In the genomic region with DNA sequence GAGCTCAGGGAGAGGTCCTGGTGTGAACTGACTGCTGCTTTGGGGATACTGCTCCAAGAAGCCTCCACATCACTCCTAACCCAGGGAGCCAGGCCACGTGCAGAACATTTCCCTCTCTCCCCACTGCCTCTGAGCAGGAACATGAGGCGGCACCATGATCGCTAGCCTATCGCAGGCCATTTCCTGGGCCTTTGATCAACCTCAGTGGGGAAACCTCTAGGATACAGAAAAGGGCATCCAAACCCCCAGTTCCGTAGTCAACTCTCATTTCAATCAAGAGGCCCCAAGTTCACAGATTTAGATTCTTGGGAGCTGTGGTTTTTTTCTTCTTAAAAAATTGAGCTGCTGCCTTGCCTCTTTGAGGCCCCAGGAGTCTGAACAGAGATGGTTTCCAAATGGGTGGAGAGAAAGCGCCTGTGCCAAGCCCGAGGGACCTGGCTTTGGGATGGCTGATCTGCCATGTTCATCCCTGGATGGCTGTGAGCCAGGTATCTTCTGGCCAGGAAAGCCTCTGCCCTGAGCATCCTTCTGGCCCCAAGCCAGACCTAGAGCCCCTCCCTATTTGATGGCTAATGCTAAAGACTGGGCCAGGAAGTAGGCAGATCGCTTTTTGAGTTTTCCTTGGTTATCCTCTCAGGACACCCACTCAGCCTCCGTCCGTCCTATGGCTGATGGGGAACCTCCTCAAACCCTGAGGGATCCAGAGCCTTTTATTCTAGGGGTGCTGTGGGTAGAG, we compare ENCODE assay signal across 8 mouse cellular contexts. TPM values are rescaled to one million over a fixed set of nuclear protein-coding genes. Genes with fewer than 3 reads are reported as not detected.
DNase-seq lines count a peak whose midpoint lies in the region; ATAC-seq and TF ChIP-seq lines count a peak whose summit lies in the region.
"Had no signal": no experiment of that assay in that cellular context is flagged by ENCODE, and none has a peak within 500 bp of the region (broad histone marks: within the 10 kb centered on the region; RNA-seq: fewer than 3 reads in every experiment).

No protein-coding gene starts in this region.

- peak overlapping the region; percentile 93 for H3K27ac ChIP-seq in forebrain, embryonic 16.5 days (ENCODE audit: low read length)
- peak overlapping the region; percentile 70; the same call in 1 of the 2 replicates for H3K27ac ChIP-seq in limb, embryonic 11.5 days (replicated peaks; ENCODE audit: low read depth, low read length)

- whole genome bisulfite sequencing in forebrain, embryonic 16.5 days = 29% methylated on average over 10 of the region's 10 CpGs
- 68% methylated on average over 10 of the region's 10 CpGs for WGBS in limb, embryonic 11.5 days

- ATAC-seq in forebrain, embryonic 16.5 days = peak; percentile 8; the same call in 1 of the 2 replicates
- no peak for ATAC-seq in limb, embryonic 11.5 days (ENCODE audit: insufficient number of reproducible peaks, low FRiP score, low TSS enrichment, low read depth)
- ATAC-seq in activated CD4-positive, CD25-positive, alpha-beta regulatory T cell, adult 4 months = no peak

- H3K27me3 ChIP-seq in E14TG2a.4 (ENCODE audit: insufficient read depth, low read length) = no peaks in the 10 kb centered on the region
- H3K27me3 ChIP-seq in forebrain, embryonic 16.5 days (replicated peaks; ENCODE audit: control insufficient read depth, insufficient read depth, low read length) = no peaks in the 10 kb centered on the region
- H3K27me3 ChIP-seq in limb, embryonic 11.5 days (ENCODE audit: control insufficient read depth, insufficient read depth, low read length) = no peaks in the 10 kb centered on the region

- H3K4me2 ChIP-seq in forebrain, embryonic 16.5 days (ENCODE audit: low read length) = peak overlapping the region; percentile 20; the same call in 1 of the 2 replicates
- H3K4me2 ChIP-seq in limb, embryonic 11.5 days (ENCODE audit: low read depth, severe bottlenecking) = peak overlapping the region; percentile 27; the same call in 1 of the 2 replicates

- TF ChIP-seq CTCF in E14TG2a.4 (conservative IDR thresholded peaks at IDR 0.05; ENCODE audit: low read length) = no peak

- H3K4me3 ChIP-seq in E14TG2a.4 (replicated peaks; ENCODE audit: low read length) = peak overlapping the region; percentile 45; the same call in 1 of the 2 replicates
- H3K4me3 ChIP-seq in forebrain, embryonic 16.5 days (replicated peaks; ENCODE audit: low read length) = no peak overlapping the region
- H3K4me3 ChIP-seq in limb, embryonic 11.5 days (ENCODE audit: low read depth, low read length) = no peak overlapping the region

- peaks cover 89% of the 10 kb centered on the region for H3K4me1 ChIP-seq in E14TG2a.4 (replicated peaks; ENCODE audit: low read depth, low read length)
- peaks cover 61% of the 10 kb centered on the region for H3K4me1 ChIP-seq in forebrain, embryonic 16.5 days (replicated peaks; ENCODE audit: control insufficient read depth, insufficient read depth, low read length)
- H3K4me1 ChIP-seq in limb, embryonic 11.5 days (ENCODE audit: control insufficient read depth, insufficient read depth, low read length) = peaks cover 26% of the 10 kb centered on the region

- H3K9ac ChIP-seq in forebrain, embryonic 16.5 days (replicated peaks; ENCODE audit: low read depth, low read length) = 0 out of 2 replicates have a peak overlapping the region, but pooled peaks have one; percentile 2
- no peak overlapping the region for H3K9ac ChIP-seq in limb, embryonic 11.5 days (ENCODE audit: low read length)

- H3K36me3 ChIP-seq in E14TG2a.4 (ENCODE audit: insufficient read depth, low read length) = no peaks in the 10 kb centered on the region
- no peaks in the 10 kb centered on the region for H3K36me3 ChIP-seq in forebrain, embryonic 16.5 days (ENCODE audit: control insufficient read depth, insufficient read depth)
- no peaks in the 10 kb centered on the region for H3K36me3 ChIP-seq in limb, embryonic 11.5 days (ENCODE audit: control insufficient read depth, insufficient read depth, low read length)

- peak; percentile 29 for DNase-seq in NIH3T3 (ENCODE audit: low read depth)
- DNase-seq in limb, embryonic 11.5 days (ENCODE audit: low spot score) = no peak
- no peak for DNase-seq in left cerebral cortex, postnatal 25 days (ENCODE audit: low spot score in 2 of 2)
- DNase-seq in embryo, embryonic 11 days = no peak

- peaks cover 5% of the 10 kb centered on the region for H3K9me3 ChIP-seq in E14TG2a.4 (ENCODE audit: low read length)
- no peaks in the 10 kb centered on the region for H3K9me3 ChIP-seq in forebrain, embryonic 16.5 days (ENCODE audit: control insufficient read depth, low read length)
- no peaks in the 10 kb centered on the region for H3K9me3 ChIP-seq in limb, embryonic 11.5 days (ENCODE audit: control insufficient read depth, low read length)

- intact Hi-C loops in left cerebral cortex, postnatal 25 days (cut with DNase I) = no loop called here

RNA-seq across cellular contexts. Expression of gene Gm11733, which starts 5.7 kb away (rescaled TPM):
- 0.14 TPM in 1 of 2 replicates, not detected in the other for polyA plus RNA-seq in forebrain, embryonic 16.5 days (2015; fragmentation: Nextera tagmentation; extraction: Ambion mirVana)
- not detected in 2 replicates for polyA plus RNA-seq in limb, embryonic 11.5 days (2014; fragmentation: Nextera tagmentation; extraction: Ambion mirVana)
- not detected for total RNA-seq in left cerebral cortex, postnatal 25 days (2021)
- under 1 TPM in 1 of 2 experiments, not detected in 1; 0.19 TPM for polyA plus RNA-seq in activated CD4-positive, CD25-positive, alpha-beta regulatory T cell, adult 4 months (2017; shearing (Covaris generic))
- polyA plus RNA-seq: spleen, adult 2 months had no signal
